Mouse (Mus musculus): ENCODE measurements around the gene Cox10. TPM values are rescaled to one million over a fixed set of nuclear protein-coding genes. Genes with fewer than 3 reads are reported as not detected.

The Cox10 gene
- polyA plus RNA-seq, 1 experiment, result 8.2 TPM

GRCm38 (mm10) chr11:64091150-64091549 lies 11.9 kb upstream of the Cox10 start:
- TF ChIP-seq POLR2A (IDR thresholded peaks at IDR 0.05; ENCODE audit: borderline replicate concordance, control insufficient read depth, low read depth, low read length) (no peak), CTCF (IDR thresholded peaks at IDR 0.05; ENCODE audit: control insufficient read depth, insufficient read depth, low read length) (no peak)
- Histone ChIP-seq H3K27ac (ENCODE audit: control insufficient read depth, insufficient read depth, low read depth, low read length, poor library complexity) (no peak overlapping the region), H3K4me1 (ENCODE audit: control insufficient read depth, insufficient read depth, low read length) (no peaks in the 10 kb centered on the region; the same call in 1 of the 2 replicates), H3K4me3 (replicated peaks; ENCODE audit: control insufficient read depth, low read depth, low read length) (no peak overlapping the region)
- WGBS, result 84% methylated on average over 7 of the region's 7 CpGs

- no peak for TF ChIP-seq CTCF (IDR thresholded peaks at IDR 0.05; ENCODE audit: control insufficient read depth, insufficient read depth, low read length)
- no peak for TF ChIP-seq POLR2A (IDR thresholded peaks at IDR 0.05; ENCODE audit: borderline replicate concordance, control insufficient read depth, low read depth, low read length)
- Histone ChIP-seq H3K4me1 (ENCODE audit: control insufficient read depth, insufficient read depth, low read length) (no peaks in the 10 kb centered on the region; the same call in none of the 2 replicates), H3K4me3 (replicated peaks; ENCODE audit: control insufficient read depth, low read depth, low read length) (no peak overlapping the region), H3K27ac (ENCODE audit: control insufficient read depth, insufficient read depth, low read depth, low read length, poor library complexity) (no peak overlapping the region)
- WGBS, result 75% methylated on average over 2 of the region's 2 CpGs
These were observed 10.4 kb upstream of the Cox10 start for GRCm38 (mm10) chr11:64089682-64090081.

GRCm38 (mm10) chr11:64085888-64086287 lies 6.6 kb upstream of the Cox10 start:
- TF ChIP-seq POLR2A (IDR thresholded peaks at IDR 0.05; ENCODE audit: borderline replicate concordance, control insufficient read depth, low read depth, low read length), result no peak
- TF ChIP-seq CTCF (IDR thresholded peaks at IDR 0.05; ENCODE audit: control insufficient read depth, insufficient read depth, low read length), result no peak
- WGBS, result 34% methylated on average over 5 of the region's 5 CpGs
- no peak overlapping the region; the same call in 1 of the 2 replicates for H3K27ac ChIP-seq (ENCODE audit: control insufficient read depth, insufficient read depth, low read depth, low read length, poor library complexity)
- H3K4me3 ChIP-seq (replicated peaks; ENCODE audit: control insufficient read depth, low read depth, low read length), result no peak overlapping the region
- H3K4me1 ChIP-seq (ENCODE audit: control insufficient read depth, insufficient read depth, low read length), result no peaks in the 10 kb centered on the region; the same call in none of the 2 replicates

- whole genome bisulfite sequencing, result 1% methylated on average over 8 of the region's 8 CpGs
- TF ChIP-seq CTCF (IDR thresholded peaks at IDR 0.05; ENCODE audit: control insufficient read depth, insufficient read depth, low read length) (no peak), POLR2A (IDR thresholded peaks at IDR 0.05; ENCODE audit: borderline replicate concordance, control insufficient read depth, low read depth, low read length) (no peak)
- Histone ChIP-seq H3K4me1 (ENCODE audit: control insufficient read depth, insufficient read depth, low read length) (peaks cover 2% of the 10 kb centered on the region; the same call in 1 of the 2 replicates), H3K27ac (ENCODE audit: control insufficient read depth, insufficient read depth, low read depth, low read length, poor library complexity) (peak overlapping the region; percentile 92), H3K4me3 (replicated peaks; ENCODE audit: control insufficient read depth, low read depth, low read length) (peak overlapping the region; percentile 90)
These were observed 436 bp upstream of the Cox10 start for GRCm38 (mm10) chr11:64079727-64080081.

GRCm38 (mm10) chr11:64076212-64076611 lies 3.1 kb downstream of the Cox10 start:
- TF ChIP-seq CTCF (IDR thresholded peaks at IDR 0.05; ENCODE audit: control insufficient read depth, insufficient read depth, low read length) (no peak), POLR2A (IDR thresholded peaks at IDR 0.05; ENCODE audit: borderline replicate concordance, control insufficient read depth, low read depth, low read length) (no peak)
- peaks cover 2% of the 10 kb centered on the region; the same call in 1 of the 2 replicates for H3K4me1 ChIP-seq (ENCODE audit: control insufficient read depth, insufficient read depth, low read length)
- H3K27ac ChIP-seq (ENCODE audit: control insufficient read depth, insufficient read depth, low read depth, low read length, poor library complexity), result no peak overlapping the region
- WGBS, result 89% methylated on average over 4 of the region's 4 CpGs
- H3K4me3 ChIP-seq (replicated peaks; ENCODE audit: control insufficient read depth, low read depth, low read length), result no peak overlapping the region

GRCm38 (mm10) chr11:64073379-64073778 lies 5.9 kb downstream of the Cox10 start:
- H3K4me1 ChIP-seq (ENCODE audit: control insufficient read depth, insufficient read depth, low read length), result peaks cover 2% of the 10 kb centered on the region; the same call in 1 of the 2 replicates
- TF ChIP-seq CTCF (IDR thresholded peaks at IDR 0.05; ENCODE audit: control insufficient read depth, insufficient read depth, low read length) (no peak), POLR2A (IDR thresholded peaks at IDR 0.05; ENCODE audit: borderline replicate concordance, control insufficient read depth, low read depth, low read length) (no peak)
- 77% methylated on average over 4 of the region's 4 CpGs for WGBS

GRCm38 (mm10) chr11:64071536-64071935 lies 7.7 kb downstream of the Cox10 start:
- Histone ChIP-seq H3K27ac (ENCODE audit: control insufficient read depth, insufficient read depth, low read depth, low read length, poor library complexity) (no peak overlapping the region), H3K4me1 (ENCODE audit: control insufficient read depth, insufficient read depth, low read length) (no peaks in the 10 kb centered on the region), H3K4me3 (replicated peaks; ENCODE audit: control insufficient read depth, low read depth, low read length) (no peak overlapping the region)
- TF ChIP-seq POLR2A (IDR thresholded peaks at IDR 0.05; ENCODE audit: borderline replicate concordance, control insufficient read depth, low read depth, low read length) (no peak), CTCF (IDR thresholded peaks at IDR 0.05; ENCODE audit: control insufficient read depth, insufficient read depth, low read length) (no peak)
- WGBS, result 88% methylated on average over 12 of the region's 12 CpGs

More at GRCm38 (mm10) chr11:64073379-64073778, 5.9 kb downstream of the Cox10 start:
- Histone ChIP-seq H3K27ac (ENCODE audit: control insufficient read depth, insufficient read depth, low read depth, low read length, poor library complexity) (no peak overlapping the region), H3K4me3 (replicated peaks; ENCODE audit: control insufficient read depth, low read depth, low read length) (no peak overlapping the region)

- Histone ChIP-seq H3K4me3 (replicated peaks; ENCODE audit: control insufficient read depth, low read depth, low read length) (no peak overlapping the region), H3K4me1 (ENCODE audit: control insufficient read depth, insufficient read depth, low read length) (no peaks in the 10 kb centered on the region), H3K27ac (ENCODE audit: control insufficient read depth, insufficient read depth, low read depth, low read length, poor library complexity) (no peak overlapping the region)
- TF ChIP-seq CTCF (IDR thresholded peaks at IDR 0.05; ENCODE audit: control insufficient read depth, insufficient read depth, low read length) (no peak), POLR2A (IDR thresholded peaks at IDR 0.05; ENCODE audit: borderline replicate concordance, control insufficient read depth, low read depth, low read length) (no peak)
- 69% methylated on average over 2 of the region's 2 CpGs for WGBS
These were observed 13.3 kb downstream of the Cox10 start for GRCm38 (mm10) chr11:64066001-64066400.

GRCm38 (mm10) chr11:64063130-64063529 lies 16.1 kb downstream of the Cox10 start:
- TF ChIP-seq CTCF (IDR thresholded peaks at IDR 0.05; ENCODE audit: control insufficient read depth, insufficient read depth, low read length) (no peak), POLR2A (IDR thresholded peaks at IDR 0.05; ENCODE audit: borderline replicate concordance, control insufficient read depth, low read depth, low read length) (no peak)
- no peaks in the 10 kb centered on the region for H3K4me1 ChIP-seq (ENCODE audit: control insufficient read depth, insufficient read depth, low read length)
- H3K4me3 ChIP-seq (replicated peaks; ENCODE audit: control insufficient read depth, low read depth, low read length), result no peak overlapping the region
- no peak overlapping the region for H3K27ac ChIP-seq (ENCODE audit: control insufficient read depth, insufficient read depth, low read depth, low read length, poor library complexity)
- 76% methylated on average over 3 of the region's 3 CpGs for WGBS
